Mouse (Mus musculus): ENCODE data around the gene Olig2. TPM values are rescaled to one million over a fixed set of nuclear protein-coding genes. Genes with fewer than 3 reads are reported as not detected.

Gene Olig2
- polyA plus RNA-seq, 1 experiment from 2014 or later = not detected

DNA sequence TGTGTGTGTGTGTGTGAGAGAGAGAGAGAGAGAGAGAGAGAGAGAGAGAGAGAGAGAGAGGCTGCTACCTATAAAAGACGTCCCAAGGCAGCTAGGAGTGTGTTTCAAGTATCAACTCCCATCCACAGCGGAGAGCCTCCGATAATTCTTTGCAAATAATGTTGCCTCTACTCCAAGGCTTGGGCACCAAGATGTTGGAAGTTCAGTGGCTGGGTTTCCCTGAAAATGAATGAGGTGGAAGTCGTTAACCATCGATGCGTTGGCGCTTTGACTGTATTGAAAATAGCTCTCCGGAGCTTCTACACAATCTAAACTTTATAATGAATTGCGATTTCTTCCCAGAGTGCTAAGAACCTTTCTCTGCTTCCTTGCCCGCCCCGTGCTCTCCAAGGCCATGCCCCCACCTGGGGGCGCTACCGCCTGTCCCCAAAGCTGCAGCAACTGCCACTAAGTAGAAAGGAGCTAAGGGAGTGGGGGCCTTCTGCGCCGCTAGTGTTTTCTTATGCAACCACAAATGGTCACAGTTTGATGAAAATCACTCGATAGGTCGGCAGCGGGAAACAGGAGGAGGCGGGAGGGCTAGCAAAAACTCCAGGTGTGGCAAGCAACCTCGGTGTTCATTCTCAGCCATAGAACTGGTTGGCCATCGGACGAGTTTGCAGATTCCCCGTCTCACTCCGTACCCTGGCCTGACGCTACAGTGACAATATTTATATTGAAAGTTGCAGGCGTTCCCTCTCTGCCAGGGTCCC, 600 bp upstream of the Olig2 start:
- no peak overlapping the region; the same call in 1 of the 2 replicates for H3K4me2 ChIP-seq (ENCODE audit: low read depth, low read length)
- peaks cover 100% of the 10 kb centered on the region for H3K27me3 ChIP-seq (ENCODE audit: insufficient read depth, low read length)
- H3K27ac ChIP-seq (ENCODE audit: low read depth) = no peak overlapping the region
- TF ChIP-seq CTCF (IDR thresholded peaks at IDR 0.05; ENCODE audit: low read depth) = peak; percentile 47
- no peak for TF ChIP-seq EP300 (IDR thresholded peaks at IDR 0.05; ENCODE audit: low read depth)
- peaks cover 4% of the 10 kb centered on the region; the same call in 1 of the 2 replicates for H3K4me1 ChIP-seq (ENCODE audit: insufficient read depth)
- H3K9me3 ChIP-seq (ENCODE audit: low read length) = no peaks in the 10 kb centered on the region
- no peak overlapping the region for H3K9ac ChIP-seq (replicated peaks)
- no peak overlapping the region; the same call in 1 of the 2 replicates for H3K4me3 ChIP-seq (ENCODE audit: low read depth, low read length)
- no peaks in the 10 kb centered on the region for H3K36me3 ChIP-seq (replicated peaks; ENCODE audit: insufficient read depth, low read length)
- ATAC-seq = no peak
- DNase-seq = peak; percentile 53
- 2% methylated on average over 26 of the region's 26 CpGs for WGBS (ENCODE audit: insufficient replicate concordance)

- Histone ChIP-seq H3K4me2 (ENCODE audit: low read depth, low read length) (no peak overlapping the region), H3K9ac (replicated peaks) (no peak overlapping the region), H3K27me3 (ENCODE audit: insufficient read depth, low read length) (peaks cover 100% of the 10 kb centered on the region), H3K36me3 (replicated peaks; ENCODE audit: insufficient read depth, low read length) (no peaks in the 10 kb centered on the region), H3K27ac (ENCODE audit: low read depth) (no peak overlapping the region), H3K4me1 (ENCODE audit: insufficient read depth) (peaks cover 2% of the 10 kb centered on the region; the same call in 1 of the 2 replicates), H3K9me3 (ENCODE audit: low read length) (no peaks in the 10 kb centered on the region), H3K4me3 (ENCODE audit: low read depth, low read length) (no peak overlapping the region)
- DNase-seq (no peak), ATAC-seq (no peak)
- WGBS (ENCODE audit: insufficient replicate concordance) = 2% methylated on average over 60 of the region's 60 CpGs
- TF ChIP-seq CTCF (IDR thresholded peaks at IDR 0.05; ENCODE audit: low read depth) (no peak), EP300 (IDR thresholded peaks at IDR 0.05; ENCODE audit: low read depth) (no peak)
Measured at GRCm38 (mm10) chr16:91226038-91226882, 1.0 kb downstream of the Olig2 start.

GRCm38 (mm10) chr16:91226883-91227759, 1.9 kb downstream of the Olig2 start:
- no peak for DNase-seq
- WGBS (ENCODE audit: insufficient replicate concordance) = under 1% methylated on average over 75 of the region's 85 CpGs
- Histone ChIP-seq H3K27ac (ENCODE audit: low read depth) (no peak overlapping the region), H3K4me2 (ENCODE audit: low read depth, low read length) (no peak overlapping the region), H3K36me3 (replicated peaks; ENCODE audit: insufficient read depth, low read length) (no peaks in the 10 kb centered on the region), H3K4me1 (ENCODE audit: insufficient read depth) (peaks cover 2% of the 10 kb centered on the region; the same call in 1 of the 2 replicates), H3K27me3 (ENCODE audit: insufficient read depth, low read length) (peaks cover 100% of the 10 kb centered on the region), H3K9ac (replicated peaks) (no peak overlapping the region), H3K4me3 (ENCODE audit: low read depth, low read length) (no peak overlapping the region), H3K9me3 (ENCODE audit: low read length) (no peaks in the 10 kb centered on the region)
- ATAC-seq = no peak
- no peak for TF ChIP-seq EP300 (IDR thresholded peaks at IDR 0.05; ENCODE audit: low read depth)
- TF ChIP-seq CTCF (IDR thresholded peaks at IDR 0.05; ENCODE audit: low read depth) = no peak

DNA sequence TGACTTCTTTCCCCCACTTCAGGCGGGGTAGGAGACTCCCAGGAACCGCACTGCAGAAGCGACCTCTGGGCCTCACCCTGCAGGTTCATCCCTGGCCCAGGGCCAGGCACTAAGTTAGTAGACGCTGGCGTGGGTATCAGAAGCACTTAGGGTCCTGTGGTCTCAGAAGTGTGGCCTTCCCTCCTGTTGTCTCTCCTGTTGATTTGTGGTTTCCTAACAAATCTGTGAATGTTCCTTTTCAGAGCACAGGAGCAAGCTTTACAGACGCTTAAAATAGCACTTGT, 2.4 kb downstream of the Olig2 start:
- Histone ChIP-seq H3K9ac (replicated peaks) (no peak overlapping the region), H3K4me1 (ENCODE audit: insufficient read depth) (peaks cover 2% of the 10 kb centered on the region; the same call in 1 of the 2 replicates), H3K9me3 (ENCODE audit: low read length) (no peaks in the 10 kb centered on the region), H3K4me3 (ENCODE audit: low read depth, low read length) (no peak overlapping the region), H3K4me2 (ENCODE audit: low read depth, low read length) (no peak overlapping the region), H3K27ac (ENCODE audit: low read depth) (no peak overlapping the region), H3K36me3 (replicated peaks; ENCODE audit: insufficient read depth, low read length) (no peaks in the 10 kb centered on the region), H3K27me3 (ENCODE audit: insufficient read depth, low read length) (peaks cover 100% of the 10 kb centered on the region)
- no peak for ATAC-seq
- DNase-seq = no peak
- 4% methylated on average over 6 of the region's 6 CpGs for WGBS (ENCODE audit: insufficient replicate concordance)
- TF ChIP-seq EP300 (IDR thresholded peaks at IDR 0.05; ENCODE audit: low read depth) (no peak), CTCF (IDR thresholded peaks at IDR 0.05; ENCODE audit: low read depth) (no peak)

- 6% methylated on average over 30 of the region's 30 CpGs for WGBS (ENCODE audit: insufficient replicate concordance)
- Histone ChIP-seq H3K27ac (ENCODE audit: low read depth) (no peak overlapping the region), H3K27me3 (ENCODE audit: insufficient read depth, low read length) (peaks cover 100% of the 10 kb centered on the region), H3K9ac (replicated peaks) (no peak overlapping the region), H3K4me3 (ENCODE audit: low read depth, low read length) (no peak overlapping the region), H3K9me3 (ENCODE audit: low read length) (no peaks in the 10 kb centered on the region), H3K4me2 (ENCODE audit: low read depth, low read length) (no peak overlapping the region), H3K4me1 (ENCODE audit: insufficient read depth) (peaks cover 2% of the 10 kb centered on the region; the same call in 1 of the 2 replicates), H3K36me3 (replicated peaks; ENCODE audit: insufficient read depth, low read length) (no peaks in the 10 kb centered on the region)
- ATAC-seq (no peak), DNase-seq (no peak)
- TF ChIP-seq CTCF (IDR thresholded peaks at IDR 0.05; ENCODE audit: low read depth) (no peak), EP300 (IDR thresholded peaks at IDR 0.05; ENCODE audit: low read depth) (no peak)
Measured at GRCm38 (mm10) chr16:91228238-91229071, 3.2 kb downstream of the Olig2 start.
